Mouse (Mus musculus) lung, postnatal 0 days (tissue): ENCODE measurements around the gene Glrp1.

ENCODE experiments used
- CTCF ChIP-seq: IDR thresholded peaks from 2 replicates; pipeline ENCODE4 v1.5.1; 2016; ENCODE audit warnings: antibody characterized with exemption, mild to moderate bottlenecking
- EP300 ChIP-seq: IDR thresholded peaks from 2 replicates; pipeline ENCODE4 v1.6.1; 2016; ENCODE audit warnings: antibody characterized with exemption, mild to moderate bottlenecking, control low read depth

GRCm38 (mm10) chr1:88543608-88544007, 33.7 kb upstream of the Glrp1 start:
- TF ChIP-seq EP300: no peak
- no peak for TF ChIP-seq CTCF
